Mouse (Mus musculus) kidney, embryonic 14.5 days (tissue): ENCODE results near the gene Ppih. TPM values are rescaled to one million over a fixed set of nuclear protein-coding genes. Genes with fewer than 3 reads are reported as not detected.

ENCODE experiments used
- ATAC-seq: fragments of 200-750 bp; cut with Nextera tagmentation; 2 replicates; pipeline ENCODE4 v1.8.0; 2017; ENCODE audit warnings: moderate number of reproducible peaks, mild to moderate bottlenecking, moderate TSS enrichment, moderate library complexity; ENCODE audit not compliant: low FRiP score, low TSS enrichment
- H3K27ac ChIP-seq: fragments of 300-500 bp; sonication (generic); 2 replicates; pipeline ENCODE4 v1.5.1; 2014; ENCODE audit warnings: low read depth, mild to moderate bottlenecking, low read length, moderate library complexity, mixed read lengths
- H3K27me3 ChIP-seq: fragments of 300-500 bp; sonication (generic); 2 replicates; pipeline ENCODE4 v1.6.1; 2014; ENCODE audit warnings: mild to moderate bottlenecking, low read length; ENCODE audit not compliant: control insufficient read depth, insufficient read depth
- H3K36me3 ChIP-seq: fragments of 300-500 bp; sonication (generic); 2 replicates; pipeline ENCODE4 v1.6.1; 2014; ENCODE audit warnings: low read length, mixed read lengths; ENCODE audit not compliant: control insufficient read depth, insufficient read depth
- H3K4me1 ChIP-seq: fragments of 300-500 bp; sonication (generic); 2 replicates; pipeline ENCODE4 v1.6.1; 2014; ENCODE audit warnings: low read length, mixed read lengths; ENCODE audit not compliant: control insufficient read depth, insufficient read depth
- H3K4me2 ChIP-seq: fragments of 300-500 bp; sonication (generic); replicated peaks from 2 replicates; pipeline ENCODE4 v1.6.1; 2014; ENCODE audit warnings: low read depth, mild to moderate bottlenecking, low read length
- H3K4me3 ChIP-seq: fragments of 300-500 bp; sonication (generic); 2 replicates; pipeline ENCODE4 v1.5.1; 2014; ENCODE audit warnings: mild to moderate bottlenecking, low read length
- H3K9ac ChIP-seq: fragments of 300-500 bp; sonication (generic); 2 replicates; pipeline ENCODE4 v1.6.1; 2014; ENCODE audit warnings: low read depth, mild to moderate bottlenecking, low read length, moderate library complexity
- H3K9me3 ChIP-seq: fragments of 300-500 bp; sonication (generic); 2 replicates; pipeline ENCODE4 v1.6.1; 2016; ENCODE audit warnings: low read length; ENCODE audit not compliant: control insufficient read depth
- WGBS: fragments of 180-500 bp; shearing (Covaris S2); extraction: QIAGEN DNeasy Blood & Tissue Kit; methylation state at CpG from one replicate; pipeline ENCODE4 v1.1.7; 2014; 5-methylcytosine and 5-hydroxymethylcytosine counted together
- polyA plus RNA-seq: library from polyadenylated mRNA; unstranded; fragments of >200 nt; fragmentation: Nextera tagmentation; extraction: Ambion mirVana; gene quantifications from 2 replicates; pipeline ENCODE4 v1.2.1, GENCODE M21; 2014

Gene Ppih
- polyA plus RNA-seq = 122 and 153 TPM in 2 replicates

- H3K36me3 ChIP-seq = peaks cover 37% of the 10 kb centered on the region
- 1% methylated on average over 44 of the region's 44 CpGs for WGBS
- H3K4me1 ChIP-seq = peaks cover 8% of the 10 kb centered on the region
- peak within 1 kb of the TSS; percentile 82 for H3K4me3 ChIP-seq
- no peaks in the 10 kb centered on the region for H3K9me3 ChIP-seq
- H3K27ac ChIP-seq = peak within 1 kb of the TSS; percentile 86
- peak within 1 kb of the TSS; percentile 68 for H3K9ac ChIP-seq
- ATAC-seq = peak; percentile 98
- H3K27me3 ChIP-seq = no peaks in the 10 kb centered on the region
- peak within 1 kb of the TSS; percentile 87 for H3K4me2 ChIP-seq
These were observed at the start of gene Ppih for GRCm38 (mm10) chr4:119320131-119320830. TSS of gene Ppih (minus strand) at chr4:119320546.

GRCm38 (mm10) chr4:119369460-119369859, 49.1 kb upstream of the Ppih start:
- Histone ChIP-seq H3K4me1 (no peaks in the 10 kb centered on the region), H3K36me3 (no peaks in the 10 kb centered on the region), H3K27ac (no peak overlapping the region), H3K4me2 (no peak overlapping the region), H3K9me3 (no peaks in the 10 kb centered on the region), H3K9ac (no peak overlapping the region), H3K27me3 (no peaks in the 10 kb centered on the region), H3K4me3 (no peak overlapping the region)
- ATAC-seq = no peak
- 84% methylated on average over 6 of the region's 6 CpGs for WGBS

- H3K27ac ChIP-seq = no peak overlapping the region
- no peak overlapping the region for H3K9ac ChIP-seq
- no peak overlapping the region for H3K4me2 ChIP-seq
- no peak for ATAC-seq
- 59% methylated on average over 4 of the region's 4 CpGs for WGBS
- no peaks in the 10 kb centered on the region for H3K4me1 ChIP-seq
- no peaks in the 10 kb centered on the region for H3K27me3 ChIP-seq
- no peaks in the 10 kb centered on the region for H3K9me3 ChIP-seq
- H3K36me3 ChIP-seq = no peaks in the 10 kb centered on the region
- H3K4me3 ChIP-seq = no peak overlapping the region
These were observed 46.6 kb upstream of the Ppih start for GRCm38 (mm10) chr4:119366758-119367526.

- H3K9me3 ChIP-seq = peaks cover 5% of the 10 kb centered on the region; the same call in 1 of the 2 replicates
- WGBS = 82% methylated on average over 3 of the region's 3 CpGs
- no peak overlapping the region for H3K4me3 ChIP-seq
- H3K4me1 ChIP-seq = no peaks in the 10 kb centered on the region
- H3K27ac ChIP-seq = no peak overlapping the region
- H3K36me3 ChIP-seq = no peaks in the 10 kb centered on the region
- H3K27me3 ChIP-seq = no peaks in the 10 kb centered on the region
- H3K4me2 ChIP-seq = no peak overlapping the region
- ATAC-seq = no peak
- no peak overlapping the region for H3K9ac ChIP-seq
These were observed 41.9 kb upstream of the Ppih start for GRCm38 (mm10) chr4:119362231-119362630.

- peaks cover 5% of the 10 kb centered on the region; the same call in 1 of the 2 replicates for H3K9me3 ChIP-seq
- H3K36me3 ChIP-seq = no peaks in the 10 kb centered on the region
- H3K4me1 ChIP-seq = no peaks in the 10 kb centered on the region
- H3K27ac ChIP-seq = peak overlapping the region; percentile 59
- H3K9ac ChIP-seq = peak overlapping the region; percentile 63
- 3% methylated on average over 30 of the region's 30 CpGs for WGBS
- H3K4me2 ChIP-seq = peak overlapping the region; percentile 62
- peak; percentile 84 for ATAC-seq
- H3K4me3 ChIP-seq = peak overlapping the region; percentile 45
- H3K27me3 ChIP-seq = no peaks in the 10 kb centered on the region
These were observed 39.0 kb upstream of the Ppih start for GRCm38 (mm10) chr4:119359196-119359971.

GRCm38 (mm10) chr4:119345508-119345907, 25.2 kb upstream of the Ppih start:
- 91% methylated on average over 6 of the region's 6 CpGs for WGBS

GRCm38 (mm10) chr4:119338861-119339361, 18.6 kb upstream of the Ppih start:
- H3K36me3 ChIP-seq = no peaks in the 10 kb centered on the region
- H3K27ac ChIP-seq = no peak overlapping the region
- H3K9ac ChIP-seq = no peak overlapping the region
- H3K4me1 ChIP-seq = no peaks in the 10 kb centered on the region
- H3K27me3 ChIP-seq = no peaks in the 10 kb centered on the region
- ATAC-seq = peak; percentile 69
- 4% methylated on average over 10 of the region's 10 CpGs for WGBS
- no peak overlapping the region for H3K4me3 ChIP-seq
- H3K4me2 ChIP-seq = peak overlapping the region; percentile 26; the same call in 1 of the 2 replicates
- H3K9me3 ChIP-seq = no peaks in the 10 kb centered on the region

More at GRCm38 (mm10) chr4:119345508-119345907, 25.2 kb upstream of the Ppih start:
- H3K4me3 ChIP-seq = no peak overlapping the region
- no peak overlapping the region for H3K9ac ChIP-seq
- ATAC-seq = no peak
- no peaks in the 10 kb centered on the region for H3K9me3 ChIP-seq
- H3K36me3 ChIP-seq = no peaks in the 10 kb centered on the region
- H3K27me3 ChIP-seq = no peaks in the 10 kb centered on the region
- no peaks in the 10 kb centered on the region for H3K4me1 ChIP-seq
- no peak overlapping the region for H3K27ac ChIP-seq
- H3K4me2 ChIP-seq = no peak overlapping the region

GRCm38 (mm10) chr4:119338422-119338821, 18.1 kb upstream of the Ppih start:
- peak overlapping the region; percentile 26; the same call in 1 of the 2 replicates for H3K4me2 ChIP-seq
- ATAC-seq = no peak

More at GRCm38 (mm10) chr4:119338422-119338821, 18.1 kb upstream of the Ppih start:
- Histone ChIP-seq H3K36me3 (no peaks in the 10 kb centered on the region), H3K9me3 (no peaks in the 10 kb centered on the region), H3K27me3 (no peaks in the 10 kb centered on the region), H3K4me3 (no peak overlapping the region), H3K4me1 (no peaks in the 10 kb centered on the region), H3K27ac (no peak overlapping the region), H3K9ac (no peak overlapping the region)
- WGBS = 76% methylated on average over 4 of the region's 4 CpGs
